Mouse (Mus musculus): Measurements from ENCODE around the gene Prkn. TPM values are rescaled to one million over a fixed set of nuclear protein-coding genes. Genes with fewer than 3 reads are reported as not detected.

Gene Prkn
- polyA plus RNA-seq, 1 experiment from 2014 or later = 1.00 TPM

- H3K4me1 ChIP-seq (ENCODE audit: insufficient read depth) = no peaks in the 10 kb centered on the region
- H3K36me3 ChIP-seq (replicated peaks; ENCODE audit: insufficient read depth, low read length) = no peaks in the 10 kb centered on the region
- TF ChIP-seq EP300 (IDR thresholded peaks at IDR 0.05; ENCODE audit: low read depth) (no peak), CTCF (IDR thresholded peaks at IDR 0.05; ENCODE audit: low read depth) (no peak)
- no peak overlapping the region for H3K4me2 ChIP-seq (ENCODE audit: low read depth, low read length)
- no peak overlapping the region for H3K27ac ChIP-seq (ENCODE audit: low read depth)
- 77% methylated on average over 7 of the region's 7 CpGs for WGBS (ENCODE audit: insufficient replicate concordance)
- H3K9ac ChIP-seq (replicated peaks) = no peak overlapping the region
- H3K27me3 ChIP-seq (ENCODE audit: insufficient read depth, low read length) = no peaks in the 10 kb centered on the region
- H3K9me3 ChIP-seq (ENCODE audit: low read length) = no peaks in the 10 kb centered on the region
- ATAC-seq (no peak), DNase-seq (no peak)
- no peak overlapping the region for H3K4me3 ChIP-seq (ENCODE audit: low read depth, low read length)
Observed at GRCm38 (mm10) chr17:11124048-11124447, 283.9 kb downstream of the Prkn start.

- TF ChIP-seq EP300 (IDR thresholded peaks at IDR 0.05; ENCODE audit: low read depth) (no peak), CTCF (IDR thresholded peaks at IDR 0.05; ENCODE audit: low read depth) (no peak)
- H3K4me2 ChIP-seq (ENCODE audit: low read depth, low read length) = no peak overlapping the region
- no peak for DNase-seq
- H3K27ac ChIP-seq (ENCODE audit: low read depth) = no peak overlapping the region
- H3K4me3 ChIP-seq (ENCODE audit: low read depth, low read length) = no peak overlapping the region
- no peaks in the 10 kb centered on the region for H3K27me3 ChIP-seq (ENCODE audit: insufficient read depth, low read length)
- H3K4me1 ChIP-seq (ENCODE audit: insufficient read depth) = no peaks in the 10 kb centered on the region
- H3K36me3 ChIP-seq (replicated peaks; ENCODE audit: insufficient read depth, low read length) = no peaks in the 10 kb centered on the region
- WGBS (ENCODE audit: insufficient replicate concordance) = 48% methylated on average over 1 of the region's 1 CpGs
- no peak overlapping the region for H3K9ac ChIP-seq (replicated peaks)
- ATAC-seq = no peak
- H3K9me3 ChIP-seq (ENCODE audit: low read length) = no peaks in the 10 kb centered on the region
Observed at GRCm38 (mm10) chr17:11127217-11127616, 287.0 kb downstream of the Prkn start.

GRCm38 (mm10) chr17:11130919-11131318 lies 290.7 kb downstream of the Prkn start:
- Histone ChIP-seq H3K4me3 (ENCODE audit: low read depth, low read length) (no peak overlapping the region), H3K4me2 (ENCODE audit: low read depth, low read length) (no peak overlapping the region), H3K27ac (ENCODE audit: low read depth) (no peak overlapping the region), H3K9me3 (ENCODE audit: low read length) (no peaks in the 10 kb centered on the region), H3K36me3 (replicated peaks; ENCODE audit: insufficient read depth, low read length) (no peaks in the 10 kb centered on the region), H3K9ac (replicated peaks) (no peak overlapping the region), H3K27me3 (ENCODE audit: insufficient read depth, low read length) (no peaks in the 10 kb centered on the region), H3K4me1 (ENCODE audit: insufficient read depth) (no peaks in the 10 kb centered on the region)
- 81% methylated on average over 4 of the region's 4 CpGs for WGBS (ENCODE audit: insufficient replicate concordance)
- TF ChIP-seq CTCF (IDR thresholded peaks at IDR 0.05; ENCODE audit: low read depth) = no peak
- TF ChIP-seq EP300 (IDR thresholded peaks at IDR 0.05; ENCODE audit: low read depth) = no peak
- no peak for ATAC-seq
- no peak for DNase-seq

- TF ChIP-seq EP300 (IDR thresholded peaks at IDR 0.05; ENCODE audit: low read depth) (no peak), CTCF (IDR thresholded peaks at IDR 0.05; ENCODE audit: low read depth) (no peak)
- H3K9me3 ChIP-seq (ENCODE audit: low read length) = no peaks in the 10 kb centered on the region
- H3K27ac ChIP-seq (ENCODE audit: low read depth) = no peak overlapping the region
- H3K9ac ChIP-seq (replicated peaks) = no peak overlapping the region
- H3K4me3 ChIP-seq (ENCODE audit: low read depth, low read length) = no peak overlapping the region
- H3K4me2 ChIP-seq (ENCODE audit: low read depth, low read length) = no peak overlapping the region
- no peaks in the 10 kb centered on the region for H3K4me1 ChIP-seq (ENCODE audit: insufficient read depth)
- H3K36me3 ChIP-seq (replicated peaks; ENCODE audit: insufficient read depth, low read length) = no peaks in the 10 kb centered on the region
- H3K27me3 ChIP-seq (ENCODE audit: insufficient read depth, low read length) = no peaks in the 10 kb centered on the region
- WGBS (ENCODE audit: insufficient replicate concordance) = 74% methylated on average over 5 of the region's 5 CpGs
- DNase-seq = no peak
- ATAC-seq = no peak
Observed at GRCm38 (mm10) chr17:11142321-11142720, 302.1 kb downstream of the Prkn start.

- Histone ChIP-seq H3K36me3 (replicated peaks; ENCODE audit: insufficient read depth, low read length) (no peaks in the 10 kb centered on the region), H3K9ac (replicated peaks) (no peak overlapping the region), H3K9me3 (ENCODE audit: low read length) (no peaks in the 10 kb centered on the region), H3K27me3 (ENCODE audit: insufficient read depth, low read length) (no peaks in the 10 kb centered on the region), H3K27ac (ENCODE audit: low read depth) (no peak overlapping the region), H3K4me1 (ENCODE audit: insufficient read depth) (no peaks in the 10 kb centered on the region), H3K4me3 (ENCODE audit: low read depth, low read length) (no peak overlapping the region), H3K4me2 (ENCODE audit: low read depth, low read length) (no peak overlapping the region)
- DNase-seq = no peak
- no peak for ATAC-seq
- WGBS (ENCODE audit: insufficient replicate concordance) = 67% methylated on average over 3 of the region's 3 CpGs
- TF ChIP-seq CTCF (IDR thresholded peaks at IDR 0.05; ENCODE audit: low read depth) (no peak), EP300 (IDR thresholded peaks at IDR 0.05; ENCODE audit: low read depth) (no peak)
Observed at GRCm38 (mm10) chr17:11156119-11156518, 315.9 kb downstream of the Prkn start.

GRCm38 (mm10) chr17:11157536-11157935 lies 317.4 kb downstream of the Prkn start:
- WGBS (ENCODE audit: insufficient replicate concordance) = 68% methylated on average over 7 of the region's 7 CpGs
- Histone ChIP-seq H3K4me1 (ENCODE audit: insufficient read depth) (no peaks in the 10 kb centered on the region), H3K36me3 (replicated peaks; ENCODE audit: insufficient read depth, low read length) (no peaks in the 10 kb centered on the region), H3K4me2 (ENCODE audit: low read depth, low read length) (no peak overlapping the region), H3K4me3 (ENCODE audit: low read depth, low read length) (no peak overlapping the region), H3K27ac (ENCODE audit: low read depth) (no peak overlapping the region), H3K9ac (replicated peaks) (no peak overlapping the region), H3K27me3 (ENCODE audit: insufficient read depth, low read length) (no peaks in the 10 kb centered on the region), H3K9me3 (ENCODE audit: low read length) (no peaks in the 10 kb centered on the region)
- no peak for DNase-seq
- no peak for ATAC-seq
- TF ChIP-seq CTCF (IDR thresholded peaks at IDR 0.05; ENCODE audit: low read depth) (no peak), EP300 (IDR thresholded peaks at IDR 0.05; ENCODE audit: low read depth) (no peak)

GRCm38 (mm10) chr17:11161436-11161835 lies 321.3 kb downstream of the Prkn start:
- Histone ChIP-seq H3K27ac (ENCODE audit: low read depth) (no peak overlapping the region), H3K36me3 (replicated peaks; ENCODE audit: insufficient read depth, low read length) (no peaks in the 10 kb centered on the region), H3K9ac (replicated peaks) (no peak overlapping the region), H3K4me3 (ENCODE audit: low read depth, low read length) (no peak overlapping the region), H3K4me2 (ENCODE audit: low read depth, low read length) (no peak overlapping the region), H3K27me3 (ENCODE audit: insufficient read depth, low read length) (no peaks in the 10 kb centered on the region), H3K9me3 (ENCODE audit: low read length) (no peaks in the 10 kb centered on the region), H3K4me1 (ENCODE audit: insufficient read depth) (no peaks in the 10 kb centered on the region)
- TF ChIP-seq CTCF (IDR thresholded peaks at IDR 0.05; ENCODE audit: low read depth) (no peak), EP300 (IDR thresholded peaks at IDR 0.05; ENCODE audit: low read depth) (no peak)
- whole genome bisulfite sequencing (ENCODE audit: insufficient replicate concordance) = 83% methylated on average over 1 of the region's 1 CpGs
- DNase-seq (no peak), ATAC-seq (no peak)
